Mouse (Mus musculus) bone marrow, adult 2 months (tissue): ENCODE measurements around the gene Fbf1.

ENCODE experiments used
- CTCF ChIP-seq: fragments of 200-500 bp; IDR thresholded peaks from 2 replicates; pipeline ENCODE4 v1.5.1; 2011; ENCODE audit warnings: low read length, control low read depth; ENCODE audit not compliant: control insufficient read depth, insufficient read depth
- POLR2A ChIP-seq: fragments of 200-500 bp; IDR thresholded peaks from 2 replicates; pipeline ENCODE4 v1.6.1; 2011; ENCODE audit warnings: low read depth, mild to moderate bottlenecking, control low read depth, low read length, borderline replicate concordance; ENCODE audit not compliant: control insufficient read depth

- TF ChIP-seq POLR2A (no peak), CTCF (no peak)
Measured at GRCm38 (mm10) chr11:116105065-116105464, 62.9 kb downstream of the Fbf1 start.
